Mouse (Mus musculus): ENCODE results near the gene Stum. TPM values are rescaled to one million over a fixed set of nuclear protein-coding genes. Genes with fewer than 3 reads are reported as not detected.

The Stum gene
- polyA plus RNA-seq, 1 experiment: not detected

- Histone ChIP-seq H3K27me3 (replicated peaks) (no peaks in the 10 kb centered on the region), H3K4me1 (peaks cover 93% of the 10 kb centered on the region), H3K9me3 (no peaks in the 10 kb centered on the region), H3K36me3 (replicated peaks; ENCODE audit: low read length) (peaks cover 68% of the 10 kb centered on the region), H3K4me3 (replicated peaks) (no peak overlapping the region)
- no peak for TF ChIP-seq FLI1 (IDR thresholded peaks at IDR 0.05; ENCODE audit: low read length)
- TF ChIP-seq GATA1 (IDR thresholded peaks at IDR 0.05; ENCODE audit: borderline replicate concordance, low read length): no peak
These were observed 99.4 kb downstream of the Stum start for GRCm38 (mm10) chr1:180383884-180384283.

Other genes starting within 250 kb of the Stum start
- 36.6 and 38.6 TPM in 2 replicates for gene Psen2, start 220.1 kb downstream of the Stum start, polyA plus RNA-seq (2012; ENCODE audit: insufficient read depth, low replicate concordance)
- gene Itpkb, start 153.0 kb downstream of the Stum start, polyA plus RNA-seq (2012; ENCODE audit: insufficient read depth, low replicate concordance): 36.8 and 40.6 TPM in 2 replicates
- 10.7 and 59.2 TPM in 2 replicates for gene Parp1, start 85.4 kb upstream of the Stum start, polyA plus RNA-seq (2012; ENCODE audit: insufficient read depth, low replicate concordance)
- 0.49 TPM in 1 of 2 replicates, not detected in the other for gene Lin9, start 157.6 kb upstream of the Stum start, polyA plus RNA-seq (2012; ENCODE audit: insufficient read depth, low replicate concordance)
- gene Mixl1, start 213.5 kb upstream of the Stum start, polyA plus RNA-seq (2012; ENCODE audit: insufficient read depth, low replicate concordance): not detected in 2 replicates
- gene Acbd3, start 242.5 kb upstream of the Stum start, polyA plus RNA-seq (2012; ENCODE audit: insufficient read depth, low replicate concordance): 1.4 and 3.6 TPM in 2 replicates